Mouse (Mus musculus): ENCODE data around the gene Marf1. TPM values are rescaled to one million over a fixed set of nuclear protein-coding genes. Genes with fewer than 3 reads are reported as not detected.

Marf1 gene
- total and polyA plus RNA-seq, 3 experiments, result 19.9 to 28.1 (median 26.7) TPM

- peaks cover 73 to 93% of the 10 kb centered on the region in 2 experiments for H3K36me3 ChIP-seq (replicated peaks in 1 of 2; ENCODE audit: control insufficient read depth in 1 of 2, insufficient read depth in 1 of 2, low read length in 1 of 2)
- DNase-seq (ENCODE audit: extremely low read depth), result no peak
- no peaks in the 10 kb centered on the region for H3K79me2 ChIP-seq (replicated peaks; ENCODE audit: control insufficient read depth, extremely low read depth, insufficient read depth, poor library complexity, severe bottlenecking)
- no peak overlapping the region for H3K4me2 ChIP-seq (ENCODE audit: insufficient read depth, low read depth, poor library complexity, severe bottlenecking)
- no peaks in the 10 kb centered on the region for H3K9me3 ChIP-seq (replicated peaks; ENCODE audit: low read length)
- H3K4me1 ChIP-seq (ENCODE audit: control insufficient read depth in 1 of 2, insufficient read depth in 2 of 2), result peaks cover 0 to 17% of the 10 kb centered on the region in 2 experiments; a peak in 2 of 4 replicates
- no peak for TF ChIP-seq RCOR1 (conservative IDR thresholded peaks at IDR 0.05; ENCODE audit: low read depth, low read length)
- no peak for TF ChIP-seq TBP (conservative IDR thresholded peaks at IDR 0.05; ENCODE audit: low read depth, low read length)
- H3K27me3 ChIP-seq (replicated peaks), result no peaks in the 10 kb centered on the region
- dilution Hi-C loops (cut with MboI; ENCODE audit: extremely low pct_ligation_motif_present, extremely low pct_unique_long_range_greater_than_20kb, low sequenced_read_pairs), result no loop called here
- no peak overlapping the region for H3K9ac ChIP-seq (ENCODE audit: insufficient read depth, low read depth)
- H3K27ac ChIP-seq (ENCODE audit: insufficient read depth, low read depth), result no peak overlapping the region
- in situ Hi-C loops (cut with MboI; ENCODE audit: low pct_ligation_motif_present, low pct_unique_long_range_greater_than_20kb, low sequenced_read_pairs), result no loop called here
- H3K4me3 ChIP-seq (replicated peaks in 1 of 3; ENCODE audit: low read depth in 2 of 3, low read length in 2 of 3, poor library complexity in 1 of 3), result no peak overlapping the region
These were observed 24.0 kb downstream of the Marf1 start for GRCm38 (mm10) chr16:14139106-14139505.

- DNase-seq (ENCODE audit: extremely low read depth), result no peak
- Histone ChIP-seq H3K9ac (ENCODE audit: insufficient read depth, low read depth) (no peak overlapping the region), H3K27me3 (replicated peaks) (no peaks in the 10 kb centered on the region), H3K27ac (ENCODE audit: insufficient read depth, low read depth) (no peak overlapping the region), H3K79me2 (replicated peaks; ENCODE audit: control insufficient read depth, extremely low read depth, insufficient read depth, poor library complexity, severe bottlenecking) (no peaks in the 10 kb centered on the region), H3K4me3 (replicated peaks in 1 of 3; ENCODE audit: low read depth in 2 of 3, low read length in 2 of 3, poor library complexity in 1 of 3) (no peak overlapping the region), H3K9me3 (replicated peaks; ENCODE audit: low read length) (no peaks in the 10 kb centered on the region), H3K4me1 (ENCODE audit: control insufficient read depth in 1 of 2, insufficient read depth in 2 of 2) (peaks cover 0 to 17% of the 10 kb centered on the region in 2 experiments; a peak in 2 of 4 replicates), H3K4me2 (ENCODE audit: insufficient read depth, low read depth, poor library complexity, severe bottlenecking) (no peak overlapping the region), H3K36me3 (replicated peaks in 1 of 2; ENCODE audit: control insufficient read depth in 1 of 2, insufficient read depth in 1 of 2, low read length in 1 of 2) (peaks cover 74 to 93% of the 10 kb centered on the region in 2 experiments)
- dilution Hi-C loops (cut with MboI; ENCODE audit: extremely low pct_ligation_motif_present, extremely low pct_unique_long_range_greater_than_20kb, low sequenced_read_pairs) (no loop called here), in situ Hi-C loops (cut with MboI; ENCODE audit: low pct_ligation_motif_present, low pct_unique_long_range_greater_than_20kb, low sequenced_read_pairs) (no loop called here)
- TF ChIP-seq SMC3 (IDR thresholded peaks at IDR 0.05; ENCODE audit: low read depth, low read length) (no peak), ZMIZ1 (IDR thresholded peaks at IDR 0.05; ENCODE audit: low read depth, low read length) (no peak), RAD21 (IDR thresholded peaks at IDR 0.05; ENCODE audit: low read depth, low read length) (no peak), GABPA (IDR thresholded peaks at IDR 0.05; ENCODE audit: insufficient replicate concordance, low read depth, low read length) (no peak), PAX5 (IDR thresholded peaks at IDR 0.05; ENCODE audit: low read length) (no peak), RCOR1 (conservative IDR thresholded peaks at IDR 0.05; ENCODE audit: low read depth, low read length) (no peak), ETS1 (conservative IDR thresholded peaks at IDR 0.05; ENCODE audit: low read depth, low read length) (no peak), NELFE (IDR thresholded peaks at IDR 0.05; ENCODE audit: low read depth, low read length) (no peak)
These were observed 25.1 kb downstream of the Marf1 start for GRCm38 (mm10) chr16:14137976-14138561.

GRCm38 (mm10) chr16:14135014-14135413, 28.1 kb downstream of the Marf1 start:
- TF ChIP-seq MAX (IDR thresholded peaks at IDR 0.05; ENCODE audit: low read length) (no peak), ZC3H11A (IDR thresholded peaks at IDR 0.05; ENCODE audit: low read depth, low read length) (no peak), EP300 (IDR thresholded peaks at IDR 0.05; ENCODE audit: low read length) (no peak), ZMIZ1 (IDR thresholded peaks at IDR 0.05; ENCODE audit: low read depth, low read length) (no peak), POLR2AphosphoS2 (IDR thresholded peaks at IDR 0.05; ENCODE audit: low read depth, low read length) (no peak), E2F4 (IDR thresholded peaks at IDR 0.05; ENCODE audit: insufficient replicate concordance, low read depth, low read length) (no peak), UBTF (IDR thresholded peaks at IDR 0.05; ENCODE audit: low read depth, low read length) (no peak), BHLHE40 (IDR thresholded peaks at IDR 0.05; ENCODE audit: low read depth, low read length) (no peak), NELFE (IDR thresholded peaks at IDR 0.05; ENCODE audit: low read depth, low read length) (no peak), SMC3 (IDR thresholded peaks at IDR 0.05; ENCODE audit: low read depth, low read length) (no peak), ETS1 (conservative IDR thresholded peaks at IDR 0.05; ENCODE audit: low read depth, low read length) (no peak), MYC (IDR thresholded peaks at IDR 0.05; ENCODE audit: low read depth, low read length) (no peak), CTCF (conservative IDR thresholded peaks at IDR 0.05 in 1 of 2, IDR thresholded peaks at IDR 0.05 in 1 of 2; ENCODE audit: low read depth in 2 of 2, low read length in 2 of 2) (no peak), ELF1 (IDR thresholded peaks at IDR 0.05; ENCODE audit: low read depth, low read length) (no peak), MXI1 (IDR thresholded peaks at IDR 0.05; ENCODE audit: low read depth, low read length) (no peak), JUN (IDR thresholded peaks at IDR 0.05; ENCODE audit: insufficient read depth, low read depth, low read length) (no peak), TCF12 (IDR thresholded peaks at IDR 0.05; ENCODE audit: low read depth, low read length) (no peak), TBP (conservative IDR thresholded peaks at IDR 0.05; ENCODE audit: low read depth, low read length) (no peak)
- no peak overlapping the region for H3K9ac ChIP-seq (ENCODE audit: insufficient read depth, low read depth)
- no peak overlapping the region for H3K4me3 ChIP-seq (replicated peaks in 1 of 3; ENCODE audit: low read depth in 2 of 3, low read length in 2 of 3, poor library complexity in 1 of 3)
- dilution Hi-C loops (cut with MboI; ENCODE audit: extremely low pct_ligation_motif_present, extremely low pct_unique_long_range_greater_than_20kb, low sequenced_read_pairs), result no loop called here
- peak overlapping the region; percentile 5; the same call in 1 of the 2 replicates for H3K27ac ChIP-seq (ENCODE audit: insufficient read depth, low read depth)
- peak; percentile 46 for DNase-seq (ENCODE audit: extremely low read depth)
- H3K4me1 ChIP-seq (ENCODE audit: control insufficient read depth in 1 of 2, insufficient read depth in 2 of 2), result peaks cover 0 to 21% of the 10 kb centered on the region in 2 experiments; a peak in 2 of 4 replicates
- no peak overlapping the region for H3K4me2 ChIP-seq (ENCODE audit: insufficient read depth, low read depth, poor library complexity, severe bottlenecking)
- in situ Hi-C loops (cut with MboI; ENCODE audit: low pct_ligation_motif_present, low pct_unique_long_range_greater_than_20kb, low sequenced_read_pairs), result no loop called here
- no peaks in the 10 kb centered on the region for H3K9me3 ChIP-seq (replicated peaks; ENCODE audit: low read length)
- no peaks in the 10 kb centered on the region for H3K27me3 ChIP-seq (replicated peaks)
- peaks cover 77 to 93% of the 10 kb centered on the region in 2 experiments for H3K36me3 ChIP-seq (replicated peaks in 1 of 2; ENCODE audit: control insufficient read depth in 1 of 2, insufficient read depth in 1 of 2, low read length in 1 of 2)
- no peaks in the 10 kb centered on the region for H3K79me2 ChIP-seq (replicated peaks; ENCODE audit: control insufficient read depth, extremely low read depth, insufficient read depth, poor library complexity, severe bottlenecking)
